Mouse (Mus musculus): ENCODE results near the gene Gm4778.
"Not testable (repeated sequence)": the region's sequence is repeated elsewhere in the genome, so short reads cannot be mapped to it uniquely, and the experiment has no call there.

Gene Gm4778

DNA sequence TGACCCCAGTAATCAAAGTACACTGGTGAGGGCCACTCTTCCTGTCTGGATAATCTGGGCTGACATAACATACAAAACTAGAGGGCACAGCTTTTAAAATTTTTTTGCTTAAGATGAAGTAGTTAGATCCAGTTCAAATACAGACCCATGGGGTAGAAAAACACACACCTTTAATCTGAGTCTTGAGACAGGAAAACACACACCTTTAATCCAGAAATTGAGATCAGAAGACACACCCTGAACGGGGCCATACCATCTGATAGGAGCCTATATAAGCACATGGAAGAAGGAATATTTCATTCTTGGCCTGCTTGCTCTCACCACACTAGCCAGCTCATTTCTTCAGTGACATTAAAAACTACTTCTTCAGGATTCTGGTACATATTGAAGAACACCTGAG is at the start of gene Gm4778:
Gm4778 (plus strand) TSS at position 301 of the 400 bp plus-strand sequence.
- DNase-seq (ENCODE audit: low spot score in 2 of 2): not testable (repeated sequence)

DNA sequence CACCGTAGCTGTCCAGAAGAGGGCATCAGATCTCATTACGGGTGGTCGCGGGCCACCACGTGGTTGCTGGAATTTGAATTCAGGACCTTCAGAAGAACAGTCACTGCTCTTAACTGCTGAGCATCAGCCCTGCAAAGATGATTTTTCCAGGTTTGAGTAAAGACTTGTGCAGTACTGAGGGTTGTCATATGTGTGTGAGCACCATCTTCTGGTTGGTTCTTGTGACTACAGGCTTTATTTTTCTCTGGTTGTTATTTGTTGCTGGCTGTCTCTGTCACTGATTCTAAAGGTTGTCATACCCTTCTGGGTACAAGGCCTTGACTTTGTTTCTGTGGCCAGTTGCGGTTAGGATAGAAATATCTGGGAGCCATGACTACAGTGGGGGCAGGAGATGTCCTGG is 3.2 kb upstream of the Gm4778 start:
- DNase-seq (ENCODE audit: low spot score in 2 of 2): no peak

DNA sequence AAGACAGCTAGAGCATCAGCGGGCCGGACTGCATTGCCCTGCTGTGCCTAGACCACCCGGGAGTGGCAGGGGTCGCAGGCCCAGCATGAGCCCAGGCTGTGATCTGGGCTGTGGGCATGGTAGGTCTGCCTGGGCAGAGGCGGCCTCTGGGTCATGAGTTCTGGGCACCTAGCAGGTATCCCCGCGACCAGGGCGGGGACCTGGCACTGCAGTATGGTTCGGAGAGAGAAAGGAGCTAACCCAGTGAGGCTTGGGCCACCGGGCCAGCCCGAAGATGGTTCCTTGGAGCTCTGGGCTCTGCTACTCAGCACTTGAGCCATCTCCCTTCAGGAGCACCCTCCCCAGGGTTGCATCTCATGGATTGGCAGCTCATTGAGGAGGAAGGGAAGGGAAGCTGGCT is 12.2 kb downstream of the Gm4778 start:
- no peak for DNase-seq (ENCODE audit: low spot score in 2 of 2)

DNA sequence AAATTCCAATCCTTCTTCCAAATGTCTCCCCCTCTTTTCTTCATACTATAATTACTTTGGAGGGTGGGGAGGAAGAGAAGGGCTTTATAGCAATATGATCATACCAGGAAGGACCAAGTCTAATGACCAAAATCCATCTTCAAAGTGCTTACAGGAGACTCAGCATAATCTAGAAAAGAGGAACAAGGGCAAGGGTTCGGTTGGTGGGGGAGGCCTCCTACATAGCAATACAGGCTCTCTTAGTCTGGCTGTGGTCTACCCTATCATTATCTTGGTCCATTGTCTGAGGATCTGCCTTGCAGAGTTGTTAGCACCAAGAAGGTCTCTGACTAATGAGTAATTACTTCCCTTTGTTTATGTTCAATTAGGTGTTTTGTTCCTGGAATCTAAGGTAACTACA is 41.6 kb downstream of the Gm4778 start:
- no peak for DNase-seq (ENCODE audit: low spot score in 2 of 2)

DNA sequence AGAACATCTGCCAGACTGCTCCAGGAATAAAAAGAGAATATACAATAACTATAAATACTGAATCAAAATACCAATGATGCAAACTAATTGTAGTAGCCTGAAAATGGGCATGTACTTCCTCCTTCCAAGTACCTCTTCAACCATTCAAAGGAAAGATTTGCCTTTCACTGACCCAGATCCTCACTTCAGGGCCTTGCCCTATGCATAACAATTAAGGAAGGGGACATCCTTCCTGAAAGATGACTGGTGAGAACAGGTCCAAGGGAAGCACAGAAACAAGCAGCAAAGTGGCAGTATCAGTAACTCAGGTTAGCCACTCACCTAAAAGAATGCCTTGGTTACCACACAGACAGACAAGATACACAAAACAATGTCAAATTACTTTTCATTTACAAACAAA is 43.1 kb downstream of the Gm4778 start:
- DNase-seq (ENCODE audit: low spot score in 2 of 2): no peak

DNA sequence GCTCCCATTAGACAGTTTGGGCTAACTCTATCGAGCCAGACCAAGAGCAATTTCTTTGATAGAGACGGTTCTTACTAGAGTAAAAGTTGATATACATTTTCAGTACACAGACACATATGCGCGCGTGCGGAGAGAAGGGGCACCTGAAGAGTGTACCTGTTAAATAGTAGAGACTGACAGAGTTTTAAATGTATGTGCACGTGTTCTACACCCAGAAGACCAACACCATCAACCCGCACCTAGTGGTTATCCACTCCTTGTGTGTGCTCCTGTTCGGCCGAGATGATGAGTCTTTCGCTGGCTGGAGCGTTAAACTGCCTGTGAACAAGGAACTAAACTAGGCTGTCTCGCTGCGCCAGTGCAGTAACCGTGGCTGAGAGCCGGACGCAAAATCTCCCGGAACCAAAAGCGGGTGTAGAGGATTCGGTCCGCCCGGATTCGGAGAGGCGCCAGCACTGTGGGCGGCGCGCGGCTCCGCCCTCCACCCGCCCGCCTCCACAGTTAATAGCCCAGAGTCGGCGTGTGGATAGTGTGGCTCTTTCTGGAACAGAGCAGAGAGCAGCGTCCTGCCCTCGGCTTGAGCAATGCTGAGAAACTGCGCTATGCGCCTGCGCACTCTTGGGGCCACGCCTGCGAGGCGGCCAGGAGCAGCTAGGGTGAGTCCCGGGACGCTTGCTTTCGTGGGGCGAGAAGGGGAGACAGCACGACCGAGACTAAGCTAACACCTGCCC is 46.0 kb downstream of the Gm4778 start, which contains the start of gene Them4:
Them4 (plus strand) TSS at position 457 of the 731 bp plus-strand sequence.
- DNase-seq (ENCODE audit: low spot score in 2 of 2): peak; percentile 76 to 85

DNA sequence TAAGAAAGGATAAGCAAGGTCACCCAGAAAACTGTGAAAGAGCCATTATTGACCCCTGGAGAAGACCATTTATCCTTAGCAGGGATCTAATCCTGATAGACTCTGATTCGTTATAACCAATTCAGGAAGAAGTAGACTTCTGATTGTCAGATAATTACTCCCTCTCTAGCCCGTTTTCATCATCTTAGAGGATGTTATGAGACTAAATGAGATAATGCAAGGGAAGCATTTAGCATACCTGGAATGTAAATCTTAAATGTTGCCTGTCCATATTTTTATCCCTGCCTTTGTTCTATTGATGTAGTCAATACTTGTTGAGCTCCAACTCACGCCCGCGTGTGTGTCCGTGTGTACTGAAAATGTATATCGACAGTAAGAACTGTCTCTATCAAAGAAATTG is 46.7 kb downstream of the Gm4778 start:
- DNase-seq (ENCODE audit: low spot score in 2 of 2): no peak

DNA sequence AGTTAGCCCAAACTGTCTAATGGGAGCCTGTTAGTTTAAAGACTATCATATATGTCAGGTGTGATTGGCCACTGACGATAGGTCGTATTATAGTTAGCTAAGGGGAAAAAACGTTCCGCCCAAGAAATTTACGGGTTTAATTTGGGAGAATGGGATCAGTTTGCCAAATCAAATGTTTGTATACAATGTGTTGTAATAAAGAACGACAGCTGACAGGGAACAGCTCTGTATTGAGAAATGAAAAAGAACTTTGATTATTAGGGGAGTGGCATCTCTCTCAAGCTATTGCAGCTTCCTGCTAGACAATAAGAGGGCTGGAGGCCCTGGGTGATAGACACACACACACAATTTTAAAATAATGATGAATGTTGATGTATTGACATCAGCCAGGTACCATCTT is 47.1 kb downstream of the Gm4778 start:
- DNase-seq (ENCODE audit: low spot score in 2 of 2): no peak

DNA sequence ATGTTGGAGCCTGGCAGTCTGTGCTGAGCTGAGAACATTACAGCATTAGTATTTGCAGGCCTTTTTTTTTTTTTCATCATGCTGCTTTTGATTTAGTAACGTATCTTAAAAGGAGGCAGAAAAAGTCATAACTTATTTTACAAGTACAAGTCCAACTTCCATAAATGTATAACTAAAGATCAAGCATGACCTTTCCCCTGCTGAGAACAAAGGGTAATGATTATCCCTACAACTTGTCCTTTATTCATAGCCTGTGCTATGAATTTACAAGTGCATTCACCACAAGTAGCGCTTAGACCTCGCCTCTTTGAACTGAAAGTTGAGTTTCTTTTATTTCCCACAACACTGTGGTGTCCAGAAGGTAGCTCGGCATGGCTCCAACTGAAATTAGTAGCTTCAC is 47.5 kb downstream of the Gm4778 start:
- no peak for DNase-seq (ENCODE audit: low spot score in 2 of 2)
